Mouse (Mus musculus) stomach, embryonic 14.5 days (tissue): ENCODE data around the gene Golga4. TPM values are rescaled to one million over a fixed set of nuclear protein-coding genes. Genes with fewer than 3 reads are reported as not detected.

Experiments
- ATAC-seq: fragments of 200-750 bp; cut with Nextera tagmentation; 2 replicates; pipeline ENCODE4 v1.8.0; 2017; ENCODE audit warnings: low read depth, moderate TSS enrichment; ENCODE audit not compliant: insufficient number of reproducible peaks, insufficient read depth, low FRiP score
- H3K27ac ChIP-seq: fragments of 300-500 bp; sonication (generic); 2 replicates; pipeline ENCODE4 v1.5.1; 2014; ENCODE audit warnings: mild to moderate bottlenecking, low read length, moderate library complexity, mixed read lengths
- H3K27me3 ChIP-seq: fragments of 300-500 bp; sonication (generic); 2 replicates; pipeline ENCODE4 v1.6.1; 2014; ENCODE audit warnings: low read length, control low read depth, mixed read lengths; ENCODE audit not compliant: control insufficient read depth, insufficient read depth
- H3K36me3 ChIP-seq: fragments of 300-500 bp; sonication (generic); 2 replicates; pipeline ENCODE4 v1.6.1; 2014; ENCODE audit warnings: mild to moderate bottlenecking, control low read depth, low read length, moderate library complexity, mixed read lengths; ENCODE audit not compliant: control insufficient read depth, insufficient read depth
- H3K4me1 ChIP-seq: fragments of 300-500 bp; sonication (generic); 2 replicates; pipeline ENCODE4 v1.6.1; 2014; ENCODE audit warnings: low read length, control low read depth, mixed read lengths; ENCODE audit not compliant: control insufficient read depth, insufficient read depth
- H3K4me2 ChIP-seq: fragments of 300-500 bp; sonication (generic); replicated peaks from 2 replicates; pipeline ENCODE4 v1.6.1; 2014; ENCODE audit warnings: low read depth, low read length, control low read depth
- H3K4me3 ChIP-seq: fragments of 300-500 bp; sonication (generic); 2 replicates; pipeline ENCODE4 v1.5.1; 2014; ENCODE audit warnings: low read depth, low read length, control low read depth
- H3K9ac ChIP-seq: fragments of 300-500 bp; sonication (generic); replicated peaks from 2 replicates; pipeline ENCODE4 v1.6.1; 2014; ENCODE audit warnings: low read depth, mild to moderate bottlenecking, control low read depth, low read length, moderate library complexity, mixed read lengths
- H3K9me3 ChIP-seq: fragments of 300-500 bp; sonication (generic); 2 replicates; pipeline ENCODE4 v1.6.1; 2016; ENCODE audit warnings: low read depth, low read length, control low read depth; ENCODE audit not compliant: control insufficient read depth
- WGBS: fragments of 180-500 bp; shearing (Covaris S2); extraction: QIAGEN DNeasy Blood & Tissue Kit; methylation state at CpG from one replicate; pipeline ENCODE4 v1.1.7; 2014; 5-methylcytosine and 5-hydroxymethylcytosine counted together
- polyA plus RNA-seq: library from polyadenylated mRNA; unstranded; fragments of >200 nt; fragmentation: Nextera tagmentation; extraction: Ambion mirVana; gene quantifications from 2 replicates; pipeline ENCODE4 v1.2.1, GENCODE M21; 2014

The Golga4 gene
- polyA plus RNA-seq, 1 experiment from 2014 or later: 73.4 TPM

DNA sequence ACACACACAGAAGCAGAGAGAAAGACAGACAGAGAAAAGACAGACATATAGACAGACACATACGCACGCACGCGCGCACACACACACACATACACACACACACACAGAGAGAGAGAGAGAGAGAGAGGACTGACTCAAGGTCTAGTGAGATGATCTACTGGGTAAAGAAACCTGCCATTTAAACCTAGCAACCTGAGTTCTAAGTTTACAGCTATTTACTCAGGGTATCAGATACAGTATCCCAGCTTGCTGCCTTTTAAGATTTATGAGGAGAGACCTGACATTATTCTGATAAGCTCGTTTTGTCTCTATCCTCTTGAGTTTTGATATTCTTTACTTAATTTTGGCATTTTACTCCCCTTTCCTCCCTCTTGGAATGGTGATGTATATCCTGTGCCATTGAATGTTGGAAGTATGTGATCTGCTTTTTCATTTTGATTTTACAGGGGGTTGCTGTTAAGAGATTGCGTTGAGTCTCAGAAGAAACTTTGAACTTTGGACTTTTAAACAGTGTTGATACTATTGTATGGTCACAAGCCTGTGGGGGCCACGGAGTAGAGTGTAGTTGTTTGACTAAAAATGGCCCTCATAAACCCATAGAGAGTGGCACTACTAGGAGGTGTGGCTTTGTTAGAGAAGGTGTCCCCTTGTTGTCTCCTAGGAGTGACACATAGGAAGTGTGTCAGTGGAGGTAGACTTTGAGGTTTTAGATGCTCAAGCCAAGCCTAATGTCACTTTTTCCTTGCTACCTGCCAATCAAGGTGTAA, 13.0 kb upstream of the Golga4 start:
- Histone ChIP-seq H3K27me3 (peaks cover 2% of the 10 kb centered on the region), H3K9me3 (no peaks in the 10 kb centered on the region), H3K4me2 (no peak overlapping the region), H3K27ac (no peak overlapping the region), H3K9ac (no peak overlapping the region), H3K36me3 (no peaks in the 10 kb centered on the region), H3K4me1 (peaks cover 6% of the 10 kb centered on the region; the same call in 1 of the 2 replicates), H3K4me3 (no peak overlapping the region)
- 0 out of 2 replicates have a peak, but pooled peaks have one; percentile 29 for ATAC-seq
- WGBS: 82% methylated on average over 8 of the region's 8 CpGs

DNA sequence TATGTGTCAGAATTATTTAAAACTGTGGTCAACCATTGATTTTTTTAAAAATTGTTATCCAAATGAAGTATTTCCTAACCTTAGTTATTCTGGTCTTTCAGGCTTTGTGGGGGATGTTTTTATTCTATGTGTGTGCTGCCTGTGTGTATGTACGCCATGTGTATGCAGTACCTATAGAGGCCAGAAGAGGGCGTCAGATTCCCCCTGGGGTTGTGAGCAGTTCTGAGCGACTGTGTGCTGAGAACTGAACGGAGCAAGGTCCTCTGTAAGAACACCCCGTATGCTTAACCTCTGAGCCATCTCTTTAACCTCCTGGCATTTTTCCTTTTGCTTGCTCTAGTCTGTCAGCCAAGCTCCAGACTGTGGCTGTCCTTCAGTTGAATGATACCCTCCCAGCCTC, 12.0 kb upstream of the Golga4 start:
- Histone ChIP-seq H3K27me3 (no peaks in the 10 kb centered on the region), H3K4me2 (no peak overlapping the region), H3K4me3 (no peak overlapping the region), H3K36me3 (no peaks in the 10 kb centered on the region), H3K9ac (no peak overlapping the region), H3K27ac (no peak overlapping the region), H3K9me3 (no peaks in the 10 kb centered on the region), H3K4me1 (peaks cover 4% of the 10 kb centered on the region; the same call in 1 of the 2 replicates)
- WGBS: 90% methylated on average over 5 of the region's 5 CpGs
- ATAC-seq: no peak

DNA sequence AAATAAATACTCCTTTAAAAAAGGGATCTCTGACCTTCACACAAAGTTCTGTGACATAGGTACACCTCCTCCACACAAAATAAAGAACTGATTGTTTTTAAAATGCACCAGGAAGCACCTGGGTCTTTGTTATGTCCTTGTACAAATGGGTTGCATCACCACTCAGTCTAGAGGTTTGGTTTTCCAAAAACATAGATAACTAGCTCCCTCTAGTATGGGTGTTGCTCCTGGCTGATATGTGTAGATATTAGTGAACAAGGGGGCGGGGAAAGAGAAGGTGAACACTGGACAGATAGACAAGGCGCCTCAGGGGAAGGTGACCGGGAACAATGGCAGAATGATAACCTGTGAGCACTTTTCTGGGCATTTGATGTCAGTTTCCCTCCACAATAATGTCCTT, 10.1 kb upstream of the Golga4 start:
- H3K9ac ChIP-seq: no peak overlapping the region
- 87% methylated on average over 3 of the region's 3 CpGs for WGBS
- H3K4me1 ChIP-seq: no peaks in the 10 kb centered on the region
- H3K9me3 ChIP-seq: no peaks in the 10 kb centered on the region
- H3K27me3 ChIP-seq: no peaks in the 10 kb centered on the region
- H3K4me3 ChIP-seq: no peak overlapping the region
- no peak overlapping the region for H3K4me2 ChIP-seq
- no peaks in the 10 kb centered on the region for H3K36me3 ChIP-seq
- ATAC-seq: no peak
- H3K27ac ChIP-seq: no peak overlapping the region

DNA sequence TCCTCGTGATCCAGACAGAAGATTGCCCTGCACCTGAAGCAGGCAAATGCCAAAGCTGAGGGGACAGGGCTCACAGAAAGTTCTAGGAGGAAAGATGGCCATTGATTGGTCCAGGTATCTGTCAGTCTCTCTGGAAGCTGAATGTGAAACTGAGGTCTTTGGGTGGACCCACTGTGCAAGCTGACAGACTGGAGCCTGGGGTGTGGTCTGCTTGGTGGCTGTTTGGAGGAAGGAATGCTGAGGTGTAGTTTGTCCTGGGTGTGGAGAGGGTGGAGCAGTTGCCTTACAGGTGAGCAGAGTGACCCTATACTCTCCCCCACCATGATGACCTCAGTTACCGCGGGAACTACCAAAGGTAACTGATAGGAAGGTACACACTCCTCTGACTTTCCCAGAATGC, 9.1 kb upstream of the Golga4 start:
- Histone ChIP-seq H3K36me3 (no peaks in the 10 kb centered on the region), H3K9me3 (no peaks in the 10 kb centered on the region), H3K9ac (no peak overlapping the region), H3K4me2 (no peak overlapping the region), H3K27me3 (no peaks in the 10 kb centered on the region), H3K4me3 (no peak overlapping the region), H3K27ac (no peak overlapping the region), H3K4me1 (no peaks in the 10 kb centered on the region)
- ATAC-seq: peak; percentile 89
- WGBS: 74% methylated on average over 3 of the region's 3 CpGs

DNA sequence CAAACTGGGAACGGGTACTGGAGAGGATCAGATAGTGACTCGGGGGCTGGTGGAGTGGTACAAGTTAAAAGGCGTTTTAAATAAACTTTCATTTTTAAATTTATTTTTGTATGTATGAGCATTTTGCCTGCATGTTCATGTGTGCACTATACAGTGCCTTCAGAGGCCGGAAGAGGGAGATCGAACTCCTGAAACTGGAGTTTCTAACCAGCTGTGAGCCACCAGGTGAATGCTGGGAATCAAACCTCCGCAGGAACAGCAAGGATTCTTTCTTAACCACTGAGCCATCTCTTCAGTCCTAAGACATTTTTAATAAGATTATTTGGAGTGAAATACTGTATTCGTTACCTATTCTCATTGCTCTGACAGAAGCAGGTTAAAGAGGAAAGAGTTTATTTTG, 8.0 kb upstream of the Golga4 start:
- Histone ChIP-seq H3K9me3 (no peaks in the 10 kb centered on the region), H3K9ac (no peak overlapping the region), H3K4me1 (no peaks in the 10 kb centered on the region), H3K4me2 (no peak overlapping the region), H3K4me3 (no peak overlapping the region), H3K27me3 (no peaks in the 10 kb centered on the region), H3K36me3 (no peaks in the 10 kb centered on the region), H3K27ac (no peak overlapping the region)
- no peak for ATAC-seq
- 64% methylated on average over 7 of the region's 7 CpGs for WGBS

DNA sequence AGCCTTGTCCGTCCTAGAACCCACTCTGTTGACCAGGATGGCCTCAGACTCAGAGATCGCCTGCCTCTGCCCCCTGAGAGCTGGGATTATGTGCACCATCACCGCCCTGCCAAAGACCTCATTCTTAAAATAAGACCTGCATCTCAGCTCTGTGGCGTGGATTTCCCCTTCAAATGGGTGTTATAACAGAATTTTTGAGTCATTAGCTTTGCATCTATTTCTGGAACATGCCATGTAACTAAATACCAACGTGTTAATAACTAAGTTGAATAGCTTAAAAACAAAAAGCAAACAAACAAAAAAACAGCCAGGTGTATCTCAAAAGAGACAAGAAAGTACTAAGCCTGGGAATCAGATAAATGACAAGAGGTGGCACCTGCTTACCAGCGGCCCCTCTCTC, 5.1 kb upstream of the Golga4 start:
- Histone ChIP-seq H3K9ac (no peak overlapping the region), H3K4me1 (no peaks in the 10 kb centered on the region), H3K27ac (no peak overlapping the region), H3K9me3 (no peaks in the 10 kb centered on the region), H3K4me3 (no peak overlapping the region), H3K27me3 (no peaks in the 10 kb centered on the region), H3K4me2 (no peak overlapping the region), H3K36me3 (no peaks in the 10 kb centered on the region)
- ATAC-seq: no peak
- WGBS: 78% methylated on average over 6 of the region's 6 CpGs

DNA sequence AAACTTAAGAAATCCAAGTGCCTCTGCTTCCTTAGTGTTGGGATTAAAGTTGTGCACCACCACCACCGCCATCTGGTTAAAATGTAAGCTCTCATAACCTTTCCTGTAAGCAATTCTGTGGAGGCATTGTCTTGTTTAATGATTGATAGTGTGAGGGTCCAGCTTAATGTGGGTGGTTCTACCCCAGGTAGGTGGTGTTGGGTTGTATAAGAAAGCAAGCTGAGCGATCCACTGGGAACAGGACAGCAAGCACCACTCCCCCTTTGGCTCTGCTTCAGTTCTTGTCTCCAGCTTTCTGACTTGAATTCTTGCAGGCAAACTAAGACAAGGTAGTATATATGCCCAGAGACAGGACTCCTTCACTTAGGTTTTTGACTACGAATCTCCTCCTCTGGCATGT, 1.4 kb upstream of the Golga4 start:
- H3K27me3 ChIP-seq: no peaks in the 10 kb centered on the region
- WGBS: 71% methylated on average over 3 of the region's 3 CpGs
- no peaks in the 10 kb centered on the region for H3K36me3 ChIP-seq
- no peak overlapping the region for H3K27ac ChIP-seq
- no peaks in the 10 kb centered on the region for H3K9me3 ChIP-seq
- H3K9ac ChIP-seq: no peak overlapping the region
- H3K4me3 ChIP-seq: no peak overlapping the region
- H3K4me1 ChIP-seq: peaks cover 23% of the 10 kb centered on the region
- no peak overlapping the region for H3K4me2 ChIP-seq
- ATAC-seq: no peak; the same call in 1 of the 2 replicates

DNA sequence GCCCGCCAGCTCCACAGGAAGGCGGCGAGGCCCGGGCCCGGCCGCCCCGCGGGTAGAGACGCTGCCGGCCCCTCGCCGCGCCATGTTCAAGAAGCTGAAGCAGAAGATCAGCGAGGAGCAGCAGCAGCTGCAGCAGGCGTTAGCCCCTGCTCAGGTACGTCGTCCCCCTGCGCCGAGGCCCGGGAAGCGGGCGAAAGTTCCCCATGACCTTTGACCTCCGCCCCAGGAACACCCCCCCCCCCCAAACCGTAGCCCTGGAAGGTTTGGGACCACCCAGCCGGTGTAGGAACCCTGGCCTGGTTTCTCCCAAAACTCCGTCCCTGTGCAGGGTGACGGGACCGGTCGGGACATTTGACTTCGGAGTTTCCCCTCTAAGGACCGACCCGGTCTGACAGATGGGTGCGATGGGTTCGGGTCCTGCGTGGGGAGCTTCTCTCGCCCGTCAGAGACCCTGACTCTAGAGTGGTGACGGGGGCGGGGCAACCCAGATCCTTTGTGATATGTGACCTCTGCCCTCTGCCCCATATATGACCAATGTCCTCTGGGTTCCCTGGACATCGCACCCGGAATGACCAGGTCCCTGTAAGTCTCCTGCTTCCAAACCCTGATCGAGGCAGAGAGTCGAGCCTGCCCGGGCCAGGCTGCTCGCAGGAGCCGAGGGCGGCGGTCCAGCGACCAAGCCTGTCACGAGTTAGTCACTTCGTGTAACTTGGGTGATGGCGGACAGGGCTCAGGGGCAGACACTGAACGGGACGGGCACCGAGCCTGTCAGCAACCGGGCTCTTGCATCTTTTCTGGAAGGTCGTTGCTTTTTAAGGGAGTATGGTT, 551 bp downstream of the Golga4 start:
- Histone ChIP-seq H3K4me2 (peak overlapping the region; percentile 97), H3K36me3 (no peaks in the 10 kb centered on the region), H3K4me3 (peak overlapping the region; percentile 95), H3K4me1 (peaks cover 28% of the 10 kb centered on the region), H3K27me3 (no peaks in the 10 kb centered on the region), H3K27ac (peak overlapping the region; percentile 63), H3K9me3 (no peaks in the 10 kb centered on the region), H3K9ac (peak overlapping the region; percentile 85)
- ATAC-seq: peak; percentile 46; the same call in 1 of the 2 replicates
- under 1% methylated on average over 49 of the region's 57 CpGs for WGBS
